Mouse (Mus musculus): ENCODE measurements around the gene Exosc3. TPM values are rescaled to one million over a fixed set of nuclear protein-coding genes. Genes with fewer than 3 reads are reported as not detected.

Gene Exosc3
- polyA plus RNA-seq (2012; fragmentation: generic; extraction: Trizol) = 10 to 100 TPM; 16.6 to 28.4 TPM

DNA sequence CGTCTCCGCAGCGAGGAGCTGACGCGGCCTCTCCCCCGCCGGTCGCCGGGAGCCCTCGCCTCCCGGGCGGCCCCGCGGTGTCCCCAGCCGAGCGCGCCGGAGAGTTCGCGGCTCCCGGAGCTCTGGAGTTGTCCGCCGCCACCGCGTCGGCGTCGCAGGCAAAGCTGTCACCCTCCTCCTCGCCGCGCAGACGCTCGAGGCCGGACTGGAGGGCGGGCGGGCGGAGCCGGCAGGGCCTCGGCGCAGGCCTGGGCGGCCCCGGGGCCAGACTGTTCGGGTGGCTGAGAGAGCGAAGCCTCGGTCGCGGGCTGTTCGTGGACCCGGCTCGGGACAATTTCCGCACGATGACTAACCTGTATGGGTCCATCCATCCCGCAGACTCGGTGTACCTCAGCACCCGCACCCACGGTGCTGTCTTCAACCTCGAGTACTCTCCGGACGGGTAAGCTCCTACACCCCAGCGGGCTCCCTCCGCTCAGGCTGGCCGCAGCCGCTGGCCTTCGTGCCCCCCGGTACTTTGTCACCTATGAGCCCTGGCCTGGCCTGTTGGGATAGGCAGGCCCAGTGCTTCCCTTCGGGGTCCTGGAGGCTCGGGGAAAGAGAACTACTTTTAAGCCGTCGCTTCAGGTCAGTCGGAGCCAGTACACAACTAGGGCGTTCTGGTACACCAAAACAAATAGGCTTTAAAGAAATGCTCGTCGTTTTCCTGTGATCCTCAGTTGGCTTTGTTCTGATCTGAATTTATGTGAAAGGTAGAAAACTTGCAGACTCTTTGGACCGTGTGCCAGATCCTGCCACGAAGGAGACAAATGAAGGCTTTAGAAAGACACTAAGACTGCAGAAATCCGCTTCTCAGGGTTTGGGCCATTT is at the start of gene Exosc3:
Gene Exosc3, minus strand, starts transcription at position 447 of the 870 bp plus-strand sequence.

DNA sequence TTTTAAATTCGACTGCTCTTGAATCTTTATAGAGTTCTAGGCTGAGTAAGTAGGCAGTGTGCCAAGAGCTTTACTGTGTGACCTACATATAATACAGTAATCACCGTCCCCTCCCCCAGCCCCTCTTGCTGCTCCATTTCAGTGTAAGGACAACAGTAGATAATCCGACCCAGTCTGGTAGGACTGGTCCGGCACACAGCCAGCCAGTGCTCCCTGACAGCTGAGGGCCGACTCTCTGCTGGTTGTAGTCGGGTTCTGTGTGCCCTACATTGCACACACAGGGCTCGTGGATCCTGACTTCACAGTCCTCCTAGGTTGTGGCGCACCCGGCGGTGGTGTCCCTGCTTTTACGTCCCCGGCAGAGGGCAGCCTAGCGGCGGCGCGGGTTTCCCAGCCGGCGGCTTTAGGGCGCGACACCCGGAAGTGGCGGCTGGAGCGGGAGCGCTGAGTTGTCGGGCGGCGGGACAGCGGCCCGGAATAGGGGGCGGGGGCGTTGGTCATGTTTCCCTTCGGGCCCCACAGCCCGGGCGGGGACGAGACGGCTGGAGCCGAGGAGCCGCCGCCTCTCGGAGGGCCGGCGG is 773 bp downstream of the Exosc3 start, which contains the start of gene Dcaf10:
Gene Dcaf10, plus strand, starts transcription at position 433 of the 581 bp plus-strand sequence.

DNA sequence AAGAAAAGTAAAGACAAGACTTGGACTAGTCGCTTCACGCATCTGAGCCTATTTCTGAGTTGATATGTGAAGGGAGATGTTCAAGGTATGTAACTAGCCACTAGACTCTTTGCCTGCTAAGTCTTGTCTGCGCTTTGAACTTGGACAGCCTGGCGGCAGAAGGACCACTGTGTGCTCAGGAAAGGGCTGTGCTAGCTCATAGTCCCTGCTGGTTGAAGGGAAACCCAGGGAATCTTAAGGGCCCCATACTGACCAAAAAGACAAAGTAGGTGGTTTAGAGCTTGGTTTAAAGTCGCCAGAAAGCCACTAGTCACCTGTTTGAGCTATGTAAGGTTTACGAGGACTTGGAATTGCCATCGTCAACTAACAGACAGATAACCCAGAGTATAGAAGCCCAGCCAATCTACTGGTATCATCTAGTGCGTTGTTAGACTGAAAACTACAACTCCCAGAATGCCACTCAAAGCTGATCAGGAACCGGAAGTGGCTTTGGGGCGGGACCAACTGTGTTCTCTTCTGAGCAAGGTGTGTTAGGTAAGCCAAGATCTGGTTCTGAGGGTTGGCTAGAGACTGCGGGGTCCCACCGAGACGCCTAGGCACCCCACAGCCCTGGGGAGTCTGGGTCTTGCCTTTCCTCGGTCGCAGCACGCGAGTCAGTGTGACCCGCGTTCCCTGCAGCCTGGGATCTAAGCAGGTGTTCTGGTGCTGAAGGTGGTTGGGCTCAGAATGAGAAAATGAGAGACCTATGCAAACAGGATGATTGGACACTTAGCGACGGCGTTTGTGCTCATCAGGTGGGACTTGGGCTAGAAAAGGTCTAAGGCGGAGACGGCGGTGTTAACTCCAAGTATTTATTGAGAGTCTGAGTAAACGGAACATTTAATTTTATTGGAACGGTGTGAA is 45.6 kb downstream of the Exosc3 start, which contains the start of gene Trmt10b:
Gene Trmt10b, plus strand, starts transcription at position 466 of the 903 bp plus-strand sequence.

Other genes with a start within 250 kb of the Exosc3 start
- 100 to 1,000 TPM; 199 to 201 TPM for gene Tomm5, start 234.6 kb downstream of the Exosc3 start, polyA plus RNA-seq (2012; fragmentation: generic; extraction: Trizol)
- not detected for gene Frmpd1, start 157.9 kb downstream of the Exosc3 start, polyA plus RNA-seq (2012; fragmentation: generic; extraction: Trizol)
- gene Trmt10b, start 45.6 kb downstream of the Exosc3 start, polyA plus RNA-seq (2012; fragmentation: generic; extraction: Trizol) = 1 to 10 TPM; 1.8 to 7.7 TPM
- 10 to 100 TPM in 1 of 2 experiments, 1 to 10 TPM in 1; 5.0 to 10.8 TPM for gene Dcaf10, start 631 bp downstream of the Exosc3 start, polyA plus RNA-seq (2012; fragmentation: generic; extraction: Trizol)
- 10 to 100 TPM; 13.5 to 44.6 TPM for gene Slc25a51, start 66.0 kb upstream of the Exosc3 start, polyA plus RNA-seq (2012; fragmentation: generic; extraction: Trizol)
- gene Shb, start 189.7 kb upstream of the Exosc3 start, polyA plus RNA-seq (2012; fragmentation: generic; extraction: Trizol) = 10 to 100 TPM; 21.6 to 23.5 TPM

All from C3H10T1/2 (cell line).